Comparison of ENCODE assay signal across 8 mouse cellular contexts in genomic region chr1:128244727-128245355, GRCm38 (mm10). TPM values are rescaled to one million over a fixed set of nuclear protein-coding genes. Genes with fewer than 3 reads are reported as not detected.
A peak's percentile ranks its signal among the peaks of the same experiment; 100 is the strongest.
DNase-seq lines count a peak whose midpoint lies in the region; ATAC-seq and TF ChIP-seq lines count a peak whose summit lies in the region.

No protein-coding gene starts in this region.

- H3K9ac ChIP-seq in lung, embryonic 16.5 days (ENCODE audit: low read length), result peak overlapping the region; percentile 91

- no peaks in the 10 kb centered on the region for H3K9me3 ChIP-seq in hindbrain, embryonic 10.5 days
- H3K9me3 ChIP-seq in lung, embryonic 16.5 days (ENCODE audit: control insufficient read depth, low read length), result no peaks in the 10 kb centered on the region

- peaks cover 6% of the 10 kb centered on the region for H3K36me3 ChIP-seq in hindbrain, embryonic 10.5 days
- H3K36me3 ChIP-seq in lung, embryonic 16.5 days (ENCODE audit: control insufficient read depth, insufficient read depth, low read length), result no peaks in the 10 kb centered on the region

- 2% methylated on average over 19 of the region's 19 CpGs for WGBS in hindbrain, embryonic 10.5 days
- WGBS in lung, embryonic 16.5 days, result 1% methylated on average over 19 of the region's 19 CpGs
- under 1% methylated on average over 19 of the region's 19 CpGs for WGBS in olfactory bulb, adult 2 months

- peak overlapping the region; percentile 83 for H3K4me3 ChIP-seq in embryonic fibroblast, embryonic 13.5 days (ENCODE audit: insufficient read depth, low read length)
- peak overlapping the region; percentile 87 for H3K4me3 ChIP-seq in hindbrain, embryonic 10.5 days
- peak overlapping the region; percentile 85 for H3K4me3 ChIP-seq in lung, embryonic 16.5 days (ENCODE audit: low read length)
- peak overlapping the region; percentile 91 for H3K4me3 ChIP-seq in olfactory bulb, adult 2 months (ENCODE audit: insufficient read depth, low read depth, low read length)

- H3K27me3 ChIP-seq in hindbrain, embryonic 10.5 days (ENCODE audit: insufficient read depth, poor library complexity, severe bottlenecking), result no peaks in the 10 kb centered on the region
- H3K27me3 ChIP-seq in lung, embryonic 16.5 days (ENCODE audit: control insufficient read depth, insufficient read depth, low read depth, low read length), result no peaks in the 10 kb centered on the region

- DNase-seq in kidney, postnatal 10 days, result peak; percentile 61
- DNase-seq in kidney, postnatal 25 days, result no peak
- peak; percentile 53 for DNase-seq in adipocyte (ENCODE audit: low spot score)
- DNase-seq in hindbrain, embryonic 10.5 days (ENCODE audit: low spot score), result peak; percentile 62
- no peak for DNase-seq in layer of hippocampus, postnatal 25 days (ENCODE audit: extremely low spot score in 1 of 2, low spot score in 1 of 2)

- H3K27ac ChIP-seq in embryonic fibroblast, embryonic 13.5 days (ENCODE audit: insufficient read depth, low read length), result peak overlapping the region; percentile 38; the same call in 1 of the 2 replicates
- H3K27ac ChIP-seq in hindbrain, embryonic 10.5 days, result peak overlapping the region; percentile 95
- H3K27ac ChIP-seq in lung, embryonic 16.5 days (ENCODE audit: low read length), result peak overlapping the region; percentile 86
- no peak overlapping the region for H3K27ac ChIP-seq in olfactory bulb, adult 2 months (ENCODE audit: insufficient read depth, low read depth, low read length)

- peak overlapping the region; percentile 89 for H3K4me2 ChIP-seq in lung, embryonic 16.5 days (ENCODE audit: low read depth, low read length)

- H3K4me1 ChIP-seq in embryonic fibroblast, embryonic 13.5 days (ENCODE audit: control insufficient read depth, insufficient read depth, low read length), result peaks cover 3% of the 10 kb centered on the region; the same call in 1 of the 2 replicates
- peaks cover 23% of the 10 kb centered on the region for H3K4me1 ChIP-seq in hindbrain, embryonic 10.5 days (replicated peaks)
- H3K4me1 ChIP-seq in lung, embryonic 16.5 days (replicated peaks; ENCODE audit: control insufficient read depth, insufficient read depth, low read length), result peaks cover 3% of the 10 kb centered on the region; the same call in 1 of the 2 replicates
- H3K4me1 ChIP-seq in olfactory bulb, adult 2 months (ENCODE audit: control insufficient read depth, insufficient read depth, low read length), result peaks cover 11% of the 10 kb centered on the region

- no peak for TF ChIP-seq POLR2A in embryonic fibroblast, embryonic 13.5 days (IDR thresholded peaks at IDR 0.05; ENCODE audit: low read depth, low read length)
- TF ChIP-seq POLR2A in olfactory bulb, adult 2 months (IDR thresholded peaks at IDR 0.05; ENCODE audit: insufficient read depth, low read depth, low read length), result no peak

- TF ChIP-seq CTCF in embryonic fibroblast, embryonic 13.5 days (IDR thresholded peaks at IDR 0.05; ENCODE audit: borderline replicate concordance, insufficient read depth, low read length), result no peak
- no peak for TF ChIP-seq CTCF in olfactory bulb, adult 2 months (IDR thresholded peaks at IDR 0.05; ENCODE audit: insufficient read depth, low read depth, low read length)

- ATAC-seq in lung, embryonic 16.5 days (ENCODE audit: low read depth), result peak; percentile 37; the same call in 1 of the 2 replicates

RNA-seq across cellular contexts. Expression of gene Ubxn4, which starts 1.1 kb away (rescaled TPM):
- 89.2 and 89.6 TPM in 2 replicates for polyA plus RNA-seq in embryonic fibroblast, embryonic 13.5 days (2011; ENCODE audit: insufficient read length, low read depth, missing spikeins)
- polyA plus RNA-seq in hindbrain, embryonic 10.5 days (2016; fragmentation: Nextera tagmentation; extraction: Ambion mirVana), result 57.8 and 58.4 TPM in 2 replicates
- 57.1 and 63.8 TPM in 2 replicates for polyA plus RNA-seq in lung, embryonic 16.5 days (2015; fragmentation: Nextera tagmentation; extraction: Ambion mirVana)
- 150 TPM in 1 of 2 replicates, not detected in the other for polyA plus RNA-seq in olfactory bulb, adult 2 months (2012; ENCODE audit: insufficient read depth, insufficient read length, low replicate concordance, missing spikeins)
- 10 to 100 TPM; 58.8 to 59.9 TPM for total RNA-seq in layer of hippocampus, postnatal 25 days (2021)

Comparison
In these comparisons a context has a peak if more than half of its experiments do, and no peak if none do; other contexts are left out.
1. DNase-seq: peak in kidney, postnatal 10 days (single experiment), adipocyte (single experiment) and hindbrain, embryonic 10.5 days (single experiment); none in kidney, postnatal 25 days (0 of 2) and layer of hippocampus, postnatal 25 days (0 of 2).
2. Peak in every context shown above with its lines, with median percentiles within 50 percentile points of each other: H3K4me3 ChIP-seq.